Mouse (Mus musculus) liver, embryonic 14.5 days (tissue): ENCODE results near the gene Gm9970.

Source experiments
- CTCF ChIP-seq: IDR thresholded peaks from 2 replicates; pipeline ENCODE4 v1.5.1; 2016; ENCODE audit warnings: antibody characterized with exemption, low read depth, control low read depth
- EP300 ChIP-seq: IDR thresholded peaks from 2 replicates; pipeline ENCODE4 v1.6.1; 2016; ENCODE audit warnings: antibody characterized with exemption, low read depth

- TF ChIP-seq CTCF (no peak), EP300 (no peak)
These were observed 1.2 kb upstream of the Gm9970 start for GRCm38 (mm10) chr5:31242191-31242590.
